Mouse (Mus musculus): ENCODE data around the gene Wasl. TPM values are rescaled to one million over a fixed set of nuclear protein-coding genes. Genes with fewer than 3 reads are reported as not detected.

The Wasl gene
- total and polyA plus RNA-seq, 2 experiments from 2014 or later = 21.4 to 55.2 TPM

GRCm38 (mm10) chr6:24607531-24607930 is 57.3 kb downstream of the Wasl start:
- ATAC-seq (ENCODE audit: low FRiP score) (no peak), DNase-seq (ENCODE audit: low spot score) (no peak)
- H3K4me2 ChIP-seq (ENCODE audit: low read depth, low read length, poor library complexity, severe bottlenecking) = no peak overlapping the region
- no peak overlapping the region for H3K9ac ChIP-seq (replicated peaks; ENCODE audit: low read length, poor library complexity, severe bottlenecking)
- TF ChIP-seq CTCF (IDR thresholded peaks at IDR 0.05) = no peak
- H3K9me3 ChIP-seq (ENCODE audit: low read length) = no peaks in the 10 kb centered on the region
- no peak overlapping the region for H3K4me3 ChIP-seq (ENCODE audit: low read depth, low read length)
- WGBS = 92% methylated on average over 15 of the region's 15 CpGs
- H3K4me1 ChIP-seq (ENCODE audit: insufficient read depth, low read length) = no peaks in the 10 kb centered on the region
- no peak overlapping the region for H3K27ac ChIP-seq (ENCODE audit: low read depth, low read length)
- H3K27me3 ChIP-seq (ENCODE audit: insufficient read depth, low read length) = no peaks in the 10 kb centered on the region
- H3K36me3 ChIP-seq (ENCODE audit: insufficient read depth, low read length) = no peaks in the 10 kb centered on the region

- Histone ChIP-seq H3K27me3 (ENCODE audit: insufficient read depth, low read length) (no peaks in the 10 kb centered on the region), H3K4me1 (ENCODE audit: insufficient read depth, low read length) (no peaks in the 10 kb centered on the region), H3K9me3 (ENCODE audit: low read length) (no peaks in the 10 kb centered on the region), H3K4me2 (ENCODE audit: low read depth, low read length, poor library complexity, severe bottlenecking) (no peak overlapping the region), H3K9ac (replicated peaks; ENCODE audit: low read length, poor library complexity, severe bottlenecking) (no peak overlapping the region), H3K4me3 (ENCODE audit: low read depth, low read length) (no peak overlapping the region), H3K27ac (ENCODE audit: low read depth, low read length) (no peak overlapping the region), H3K36me3 (ENCODE audit: insufficient read depth, low read length) (no peaks in the 10 kb centered on the region)
- ATAC-seq (ENCODE audit: low FRiP score) = no peak
- DNase-seq (ENCODE audit: low spot score) = no peak
- TF ChIP-seq CTCF (IDR thresholded peaks at IDR 0.05) = no peak
- 82% methylated on average over 10 of the region's 10 CpGs for WGBS
Observed at GRCm38 (mm10) chr6:24606512-24606911, 58.3 kb downstream of the Wasl start.

DNA sequence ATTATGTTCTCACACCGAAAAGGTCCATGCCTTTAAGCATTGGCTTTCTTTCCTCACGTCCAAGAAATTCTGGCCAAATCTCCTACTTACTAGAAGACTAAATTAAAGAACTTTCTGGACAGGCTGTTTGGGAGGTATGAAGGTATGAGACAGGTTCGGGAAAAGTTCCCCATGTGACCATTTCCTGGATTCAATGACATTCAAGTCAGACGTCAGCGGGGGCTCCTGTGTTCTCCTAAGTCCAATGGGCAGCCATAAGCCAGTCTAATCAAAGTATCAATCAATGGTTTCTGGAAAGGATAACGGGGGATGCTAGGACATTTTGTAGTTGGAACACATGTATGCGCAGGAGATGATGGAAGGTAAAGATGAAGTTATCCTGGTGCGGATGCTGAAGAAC is 59.2 kb downstream of the Wasl start:
- Histone ChIP-seq H3K27me3 (ENCODE audit: insufficient read depth, low read length) (no peaks in the 10 kb centered on the region), H3K4me1 (ENCODE audit: insufficient read depth, low read length) (no peaks in the 10 kb centered on the region), H3K27ac (ENCODE audit: low read depth, low read length) (no peak overlapping the region), H3K36me3 (ENCODE audit: insufficient read depth, low read length) (no peaks in the 10 kb centered on the region), H3K9ac (replicated peaks; ENCODE audit: low read length, poor library complexity, severe bottlenecking) (no peak overlapping the region), H3K9me3 (ENCODE audit: low read length) (no peaks in the 10 kb centered on the region), H3K4me2 (ENCODE audit: low read depth, low read length, poor library complexity, severe bottlenecking) (no peak overlapping the region), H3K4me3 (ENCODE audit: low read depth, low read length) (no peak overlapping the region)
- DNase-seq (ENCODE audit: low spot score) = no peak
- ATAC-seq (ENCODE audit: low FRiP score) = no peak
- WGBS = 93% methylated on average over 8 of the region's 8 CpGs
- TF ChIP-seq CTCF (IDR thresholded peaks at IDR 0.05) = no peak

- H3K4me2 ChIP-seq (ENCODE audit: low read depth, low read length, poor library complexity, severe bottlenecking) = no peak overlapping the region
- no peaks in the 10 kb centered on the region for H3K4me1 ChIP-seq (ENCODE audit: insufficient read depth, low read length)
- H3K4me3 ChIP-seq (ENCODE audit: low read depth, low read length) = no peak overlapping the region
- no peak for TF ChIP-seq CTCF (IDR thresholded peaks at IDR 0.05)
- no peak overlapping the region for H3K9ac ChIP-seq (replicated peaks; ENCODE audit: low read length, poor library complexity, severe bottlenecking)
- 93% methylated on average over 7 of the region's 7 CpGs for WGBS
- no peak for DNase-seq (ENCODE audit: low spot score)
- H3K9me3 ChIP-seq (ENCODE audit: low read length) = no peaks in the 10 kb centered on the region
- no peak overlapping the region for H3K27ac ChIP-seq (ENCODE audit: low read depth, low read length)
- no peaks in the 10 kb centered on the region for H3K27me3 ChIP-seq (ENCODE audit: insufficient read depth, low read length)
- H3K36me3 ChIP-seq (ENCODE audit: insufficient read depth, low read length) = no peaks in the 10 kb centered on the region
- no peak for ATAC-seq (ENCODE audit: low FRiP score)
Observed at GRCm38 (mm10) chr6:24604289-24604688, 60.5 kb downstream of the Wasl start.

DNA sequence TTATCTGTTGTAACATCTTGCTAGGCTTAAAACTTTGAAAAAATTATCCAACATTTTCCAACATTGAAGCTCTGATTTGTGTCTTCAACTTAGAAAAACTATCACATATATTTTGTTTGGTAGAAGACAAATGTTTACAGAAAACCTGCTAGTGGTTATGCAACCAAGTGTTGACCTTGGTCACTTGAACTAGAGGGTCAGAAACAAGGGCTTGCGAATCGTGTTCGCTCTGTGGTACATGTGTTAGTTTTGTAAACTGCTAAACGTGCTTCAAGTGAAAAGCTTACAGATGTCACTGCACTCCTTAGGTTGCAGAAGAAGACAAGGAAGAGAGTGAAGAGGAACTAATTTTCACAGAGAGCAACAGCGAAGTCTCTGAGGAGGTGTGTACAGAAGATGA is 61.8 kb downstream of the Wasl start:
- no peaks in the 10 kb centered on the region for H3K36me3 ChIP-seq (ENCODE audit: insufficient read depth, low read length)
- TF ChIP-seq CTCF (IDR thresholded peaks at IDR 0.05) = no peak
- ATAC-seq (ENCODE audit: low FRiP score) (no peak), DNase-seq (ENCODE audit: low spot score) (no peak)
- H3K4me1 ChIP-seq (ENCODE audit: insufficient read depth, low read length) = no peaks in the 10 kb centered on the region
- no peak overlapping the region for H3K27ac ChIP-seq (ENCODE audit: low read depth, low read length)
- H3K4me2 ChIP-seq (ENCODE audit: low read depth, low read length, poor library complexity, severe bottlenecking) = no peak overlapping the region
- no peak overlapping the region for H3K4me3 ChIP-seq (ENCODE audit: low read depth, low read length)
- WGBS = 95% methylated on average over 5 of the region's 5 CpGs
- H3K9ac ChIP-seq (replicated peaks; ENCODE audit: low read length, poor library complexity, severe bottlenecking) = no peak overlapping the region
- H3K9me3 ChIP-seq (ENCODE audit: low read length) = no peaks in the 10 kb centered on the region
- no peaks in the 10 kb centered on the region for H3K27me3 ChIP-seq (ENCODE audit: insufficient read depth, low read length)

DNA sequence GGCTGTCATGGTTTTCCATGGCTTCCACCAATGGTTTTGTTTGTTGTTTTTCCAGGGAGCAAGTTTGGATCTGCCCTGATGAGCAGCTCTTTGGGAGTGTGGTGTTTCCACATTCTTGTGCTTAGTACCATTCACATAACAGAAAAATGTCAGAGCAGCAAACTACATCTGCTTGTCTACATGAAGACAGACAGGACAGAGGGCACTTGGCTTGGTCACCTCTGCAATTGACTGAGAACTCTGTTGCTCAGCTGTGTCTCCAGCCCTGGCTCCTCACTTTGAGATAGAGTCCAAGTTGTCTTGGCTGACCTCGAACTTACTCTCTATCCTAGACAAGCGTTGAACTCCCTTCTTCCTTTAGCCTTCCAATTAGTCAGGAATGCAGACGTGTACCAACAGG is 62.5 kb downstream of the Wasl start:
- Histone ChIP-seq H3K36me3 (ENCODE audit: insufficient read depth, low read length) (no peaks in the 10 kb centered on the region), H3K4me3 (ENCODE audit: low read depth, low read length) (no peak overlapping the region), H3K27me3 (ENCODE audit: insufficient read depth, low read length) (no peaks in the 10 kb centered on the region), H3K4me1 (ENCODE audit: insufficient read depth, low read length) (no peaks in the 10 kb centered on the region), H3K9me3 (ENCODE audit: low read length) (no peaks in the 10 kb centered on the region), H3K27ac (ENCODE audit: low read depth, low read length) (no peak overlapping the region), H3K4me2 (ENCODE audit: low read depth, low read length, poor library complexity, severe bottlenecking) (no peak overlapping the region), H3K9ac (replicated peaks; ENCODE audit: low read length, poor library complexity, severe bottlenecking) (no peak overlapping the region)
- DNase-seq (ENCODE audit: low spot score) (no peak), ATAC-seq (ENCODE audit: low FRiP score) (no peak)
- 81% methylated on average over 3 of the region's 3 CpGs for WGBS
- TF ChIP-seq CTCF (IDR thresholded peaks at IDR 0.05) = no peak
